Mouse (Mus musculus): ENCODE results near the gene Actr3. TPM values are rescaled to one million over a fixed set of nuclear protein-coding genes. Genes with fewer than 3 reads are reported as not detected.

The Actr3 gene
- total RNA-seq (2021) = 10 to 100 TPM; 83.7 to 94.4 TPM
- long read RNA-seq, experiment 1, transcript Actr3-201 (13 exons, 2,554 nt) = minor isoform, 7 of 94 reads
- long read RNA-seq, experiment 1, transcript Actr3-202 (12 exons, 2,565 nt) = major isoform, 82 of 94 reads
- long read RNA-seq, experiment 1, partial matches to known transcripts = 0 of 94 reads
- long read RNA-seq, experiment 1, other reads (novel, unspliced or antisense) = 4 of 94 reads
- long read RNA-seq, experiment 2, transcript Actr3-202 (12 exons, 2,565 nt) = major isoform, 82 of 93 reads
- long read RNA-seq, experiment 2, partial matches to known transcripts = 3 of 93 reads
- long read RNA-seq, experiment 2, other reads (novel, unspliced or antisense) = 6 of 93 reads

DNA sequence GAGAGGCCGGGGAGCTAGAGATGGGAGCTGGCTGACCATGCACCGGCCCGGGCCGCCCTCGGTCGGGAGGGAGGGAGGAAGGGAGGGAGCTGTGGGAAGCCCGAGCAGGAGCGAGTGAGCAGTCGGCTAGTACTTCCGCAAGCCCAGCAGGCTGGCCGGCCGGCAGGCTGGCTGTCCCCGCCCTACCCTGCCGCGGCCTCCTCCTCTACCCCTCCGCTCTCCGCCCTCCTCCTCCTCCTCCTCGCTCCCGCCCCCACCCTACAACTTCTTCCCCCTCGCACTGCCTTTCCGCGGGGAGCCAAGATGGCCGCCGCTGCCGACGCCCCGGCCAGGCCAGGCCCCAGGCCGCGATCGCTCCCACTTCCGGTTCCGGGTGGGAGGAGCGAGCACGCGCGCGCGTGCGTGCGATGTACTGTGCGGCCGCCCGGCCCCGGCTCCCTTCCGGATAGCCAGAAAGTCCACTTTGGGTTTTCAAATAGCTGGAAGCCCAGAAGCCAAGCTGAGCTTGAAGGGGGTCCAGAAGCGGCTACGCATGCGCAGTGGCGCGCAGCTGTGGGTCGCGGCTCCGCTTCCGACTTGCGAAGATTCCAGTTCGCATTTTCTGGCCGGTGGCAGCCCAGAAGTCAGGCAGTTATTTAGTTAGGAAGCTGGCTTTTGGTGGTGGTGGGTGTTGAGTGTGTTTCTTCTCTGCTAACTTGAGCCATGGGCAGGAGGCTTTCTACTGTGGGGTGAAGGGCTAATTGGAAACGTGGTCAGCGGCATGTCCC lies at the start of gene Actr3:
TSS of gene Actr3 (minus strand) at position 359 of the 767 bp plus-strand sequence.
- DNase-seq = peak; percentile 100

DNA sequence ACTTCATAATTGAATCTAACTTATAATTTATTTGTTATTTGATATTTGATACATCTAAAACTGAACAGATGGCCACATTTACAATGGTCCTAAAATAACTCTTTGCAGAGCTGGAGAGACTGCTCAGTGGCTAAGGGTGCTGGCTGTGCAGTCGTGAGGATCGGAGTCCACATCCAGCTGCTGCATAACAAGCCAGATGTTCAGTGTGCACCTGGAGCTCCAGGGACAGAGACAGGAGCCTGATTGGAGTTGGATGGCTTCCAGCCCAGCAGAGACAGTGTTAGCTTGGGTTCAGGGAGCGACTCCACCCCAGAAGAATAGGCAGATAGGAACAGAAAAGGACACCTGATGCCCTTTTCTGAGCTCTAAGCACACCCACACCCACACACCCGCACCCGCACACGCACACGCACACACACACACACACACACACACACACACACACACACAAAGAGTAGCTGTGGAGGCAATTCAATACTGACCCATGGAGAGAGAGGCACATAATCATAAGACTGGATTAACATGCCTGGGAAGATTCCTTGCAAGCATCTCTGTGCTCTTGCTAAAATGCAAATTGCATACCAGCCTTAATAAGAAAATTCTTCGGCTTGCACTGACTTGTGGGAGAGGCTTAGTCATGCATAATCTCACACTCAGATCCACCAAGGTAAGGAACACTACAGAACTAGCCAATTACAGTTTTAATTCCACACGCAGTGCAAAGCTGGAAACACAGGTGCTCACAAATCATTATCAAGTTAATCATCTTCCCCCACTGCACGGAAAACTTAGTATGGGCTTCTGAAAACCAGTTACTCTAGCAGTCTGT lies 47.1 kb upstream of the Actr3 start:
- DNase-seq = no peak

DNA sequence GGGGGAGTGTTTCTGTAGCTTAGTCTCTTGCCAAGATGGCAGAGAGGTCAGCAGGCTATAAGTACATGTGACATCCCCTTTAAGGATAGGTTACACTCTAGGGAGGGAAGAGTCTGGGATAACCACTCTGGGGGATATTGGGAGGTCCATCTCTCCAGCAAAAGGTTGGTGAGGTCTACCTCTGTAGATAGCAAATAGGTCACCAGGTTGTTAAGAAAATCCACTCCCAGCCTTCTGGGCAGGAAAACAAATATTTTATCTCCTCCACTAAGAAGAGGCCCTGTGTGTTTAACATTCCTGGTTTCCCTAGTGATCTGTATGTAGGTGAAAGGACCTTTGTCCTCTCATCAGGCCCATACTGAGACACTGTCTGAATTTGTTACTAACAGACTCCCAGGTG lies 46.3 kb upstream of the Actr3 start:
- no peak for DNase-seq

DNA sequence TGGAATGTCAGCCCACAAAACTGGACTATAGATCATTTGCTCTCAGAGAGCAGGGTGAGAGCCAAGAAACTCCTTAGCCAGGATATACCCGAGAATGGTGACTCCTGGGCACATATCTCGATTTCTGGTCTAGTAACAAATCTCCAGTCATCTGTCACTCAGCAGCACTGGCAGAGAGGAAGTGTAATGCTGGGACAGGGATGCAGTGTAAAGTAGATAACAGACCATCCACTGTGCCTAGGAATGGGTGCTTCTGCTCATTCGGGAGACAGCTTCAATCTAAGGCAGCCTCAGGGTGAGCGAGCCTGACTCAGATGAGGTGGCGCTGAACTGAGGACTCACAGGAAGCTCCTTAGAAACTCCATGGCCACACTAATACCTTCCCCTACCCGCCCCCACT lies 43.1 kb upstream of the Actr3 start:
- DNase-seq = no peak

DNA sequence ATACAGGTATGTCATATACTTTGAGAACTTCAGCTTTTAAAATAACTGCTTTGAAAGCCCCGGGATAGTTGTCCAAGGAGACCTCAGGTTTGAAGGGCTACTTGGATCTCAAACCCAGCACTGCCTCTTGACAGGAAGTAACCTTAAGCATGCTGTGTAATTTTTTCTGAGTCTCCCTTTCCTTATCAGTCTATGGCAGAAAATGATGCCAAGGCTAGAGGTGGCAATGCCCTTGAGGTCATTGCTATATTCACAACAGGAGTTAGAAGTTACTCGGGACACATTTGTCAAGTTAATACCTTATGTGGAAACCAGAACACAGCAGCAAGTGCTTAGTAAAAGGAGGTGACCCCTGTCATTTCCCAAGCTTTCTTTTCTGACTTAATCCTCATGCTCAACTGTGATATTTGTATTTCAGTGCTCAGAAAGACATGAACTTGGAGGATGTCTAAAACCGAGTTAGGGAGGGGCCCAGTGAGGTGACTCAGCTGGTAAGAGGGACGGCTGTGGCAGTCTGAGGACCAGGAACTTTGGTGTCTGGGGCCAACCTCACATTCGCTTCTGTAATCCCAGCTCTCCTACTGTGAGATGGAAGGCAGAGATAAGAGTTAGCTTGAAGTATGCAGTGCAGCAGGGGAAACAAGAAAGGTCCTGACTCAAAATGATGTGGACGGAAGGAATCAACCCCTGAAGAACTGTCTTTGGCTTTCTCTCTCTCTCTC lies 40.6 kb upstream of the Actr3 start:
- no peak for DNase-seq

DNA sequence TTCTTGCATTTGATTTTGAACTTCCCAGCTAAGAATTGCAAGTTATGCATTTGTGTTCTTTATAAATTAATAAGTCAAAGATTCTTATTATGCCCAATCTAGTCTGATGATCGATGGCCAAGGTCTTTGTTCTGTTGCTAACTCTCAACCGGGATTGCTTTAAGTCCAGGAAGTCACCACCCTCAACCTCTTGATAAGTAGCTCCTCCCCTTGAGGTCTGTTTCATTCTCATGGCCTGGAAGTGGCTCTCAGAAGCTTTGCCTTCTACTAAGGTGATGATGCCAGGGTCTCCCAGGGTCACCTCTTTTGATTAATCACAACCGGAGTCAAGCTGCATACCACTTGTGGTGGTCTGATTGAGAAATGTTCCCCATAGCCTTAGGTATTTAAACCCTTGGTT lies 38.3 kb upstream of the Actr3 start:
- DNase-seq = no peak

DNA sequence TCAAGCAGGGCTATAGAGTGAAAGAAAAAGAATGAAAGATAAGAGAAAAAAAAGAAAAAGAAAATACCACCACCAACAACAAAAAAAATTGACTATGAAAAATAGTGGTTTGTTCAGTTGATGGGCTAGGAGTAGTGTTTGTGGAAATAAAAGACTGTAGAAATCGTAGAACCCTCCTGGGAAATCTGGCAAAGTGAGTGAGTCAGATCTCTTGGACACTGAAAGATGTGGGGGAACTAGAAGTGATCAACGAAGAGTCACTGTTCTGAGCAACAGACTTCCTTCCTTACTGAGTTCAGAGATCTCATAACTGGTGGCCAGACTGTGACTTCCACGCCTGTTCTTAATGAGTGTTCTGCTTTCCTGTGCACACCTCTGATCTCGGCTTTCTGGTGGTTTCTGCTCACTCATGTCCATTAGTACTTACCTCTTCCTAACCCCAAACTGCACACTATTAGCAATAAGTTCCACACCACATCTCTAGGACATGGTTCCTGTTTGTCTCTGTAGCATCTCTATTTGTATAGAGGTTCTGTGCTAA lies 37.7 kb upstream of the Actr3 start:
- DNase-seq = no peak

DNA sequence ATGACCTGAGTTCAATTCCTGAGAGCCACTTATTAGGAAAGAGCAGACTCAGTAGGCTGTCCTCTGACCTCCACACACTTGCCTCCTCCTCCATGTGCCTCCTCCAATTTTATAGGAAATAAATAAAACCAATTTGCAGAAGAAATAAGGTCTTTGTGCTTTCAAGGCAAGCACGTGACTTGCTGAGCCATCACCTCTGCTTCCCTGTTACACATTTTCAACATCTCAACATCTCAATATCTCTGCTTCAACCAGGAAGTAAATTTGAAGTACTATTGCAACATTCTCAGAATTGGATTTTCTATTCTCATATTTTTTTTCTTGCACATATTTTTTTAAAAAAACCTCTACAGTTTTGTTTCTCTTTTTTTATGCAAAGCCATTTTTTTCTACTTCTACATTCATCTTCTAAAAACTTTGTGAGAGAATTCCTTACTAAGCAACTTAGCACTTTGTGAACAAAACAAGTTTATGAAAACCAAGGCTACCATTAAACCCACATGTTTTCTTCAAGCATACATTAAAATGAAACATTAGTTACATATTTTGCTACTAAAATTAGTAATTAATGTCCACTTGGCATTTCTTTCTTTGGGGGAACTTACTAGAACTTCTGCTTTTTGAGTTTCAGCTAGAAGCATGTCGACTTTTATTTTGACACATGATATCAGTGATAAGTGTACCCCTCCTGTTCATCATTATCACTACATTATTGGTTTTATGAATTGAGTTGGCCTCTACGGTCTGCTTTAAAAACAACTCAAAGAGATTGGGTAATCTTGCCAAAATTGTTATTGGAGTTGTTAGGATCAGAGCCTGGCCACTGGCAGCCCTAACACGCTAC lies 35.5 kb upstream of the Actr3 start:
- DNase-seq = no peak

DNA sequence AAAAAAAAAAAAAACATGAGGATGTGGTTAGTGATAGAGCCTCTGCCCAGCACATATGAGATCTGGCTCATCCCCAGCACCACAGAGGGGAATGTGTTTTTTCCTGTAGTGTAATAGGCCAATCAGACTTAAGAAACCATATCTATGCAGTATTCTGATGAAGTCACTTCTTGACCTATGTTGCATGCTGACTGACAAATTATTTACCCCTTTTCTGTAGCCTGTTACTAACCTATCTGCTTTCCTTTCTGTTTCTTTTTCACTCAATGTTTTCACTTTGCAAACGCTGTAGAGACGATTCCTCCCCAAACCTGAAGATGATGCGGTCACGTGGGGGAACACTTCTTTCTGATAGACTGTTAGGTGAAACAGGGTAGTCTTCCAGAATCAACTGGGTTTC lies 32.4 kb upstream of the Actr3 start:
- no peak for DNase-seq

DNA sequence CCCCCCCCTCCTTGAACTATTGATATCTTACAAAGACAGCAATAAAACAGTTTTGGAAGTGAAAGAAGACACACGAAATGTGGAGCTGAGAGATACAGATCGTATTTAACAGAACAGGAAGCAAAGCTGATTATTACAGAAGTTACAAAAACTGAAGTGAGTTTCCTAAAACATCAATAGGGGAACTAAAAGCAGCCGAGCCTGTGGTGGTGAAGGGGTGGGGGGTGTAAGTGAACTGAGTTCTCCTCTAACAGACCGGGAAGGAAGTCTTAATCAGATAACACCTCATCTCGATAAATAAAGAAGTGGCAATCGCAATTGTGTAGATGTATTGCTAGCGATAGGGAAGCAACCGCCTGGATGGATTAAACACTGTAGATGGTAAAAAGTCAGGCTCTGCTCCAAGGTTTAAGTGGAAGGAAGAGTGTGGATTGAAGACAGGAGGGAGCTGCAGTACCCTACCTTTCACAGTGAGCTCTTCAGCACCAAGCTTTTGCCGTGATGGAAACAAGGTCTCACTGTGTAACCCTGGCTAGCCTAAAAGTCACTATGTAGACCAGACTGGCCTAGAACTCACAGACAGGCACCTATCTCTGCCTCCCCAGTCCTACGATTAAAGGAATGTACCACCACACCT lies 31.2 kb upstream of the Actr3 start:
- DNase-seq = no peak

DNA sequence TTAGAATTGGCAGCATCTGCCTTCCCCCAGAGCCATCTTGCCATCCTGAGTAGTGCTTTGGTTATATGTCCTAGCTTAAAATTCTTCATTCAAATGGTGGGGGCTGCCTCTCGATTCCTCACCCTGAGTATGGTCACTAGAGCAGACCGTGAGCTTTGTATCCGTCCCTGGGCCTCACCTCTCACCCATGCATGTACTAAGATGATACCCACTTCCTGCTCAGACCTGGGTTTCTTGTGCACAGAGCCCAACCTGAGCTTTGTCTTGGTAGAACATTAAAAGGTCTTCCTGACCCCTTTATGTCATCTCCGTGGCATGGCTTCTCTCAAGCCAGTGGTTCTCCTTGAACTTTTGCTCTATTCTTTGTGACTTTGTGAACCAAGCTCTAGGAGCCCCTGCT lies 28.5 kb upstream of the Actr3 start:
- DNase-seq = no peak

DNA sequence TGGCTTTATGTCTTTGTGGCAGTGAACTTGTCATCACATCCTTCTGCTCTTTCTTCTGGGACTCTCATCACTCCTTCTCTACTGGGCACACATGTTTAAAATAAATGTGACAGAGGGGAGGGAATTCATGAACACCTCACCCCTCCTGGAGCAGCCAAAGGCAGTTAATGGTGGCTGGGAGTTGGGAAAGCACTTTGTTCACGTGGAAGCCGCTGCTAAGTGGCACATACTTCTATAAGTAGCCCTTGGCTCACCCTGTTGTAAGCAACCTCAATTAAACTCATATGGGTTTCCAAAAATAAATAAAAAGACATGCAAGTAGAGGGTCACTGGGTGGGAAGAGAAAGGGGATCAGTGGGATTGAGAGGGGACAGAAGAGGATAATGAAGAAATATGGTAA lies 27.8 kb upstream of the Actr3 start:
- no peak for DNase-seq

DNA sequence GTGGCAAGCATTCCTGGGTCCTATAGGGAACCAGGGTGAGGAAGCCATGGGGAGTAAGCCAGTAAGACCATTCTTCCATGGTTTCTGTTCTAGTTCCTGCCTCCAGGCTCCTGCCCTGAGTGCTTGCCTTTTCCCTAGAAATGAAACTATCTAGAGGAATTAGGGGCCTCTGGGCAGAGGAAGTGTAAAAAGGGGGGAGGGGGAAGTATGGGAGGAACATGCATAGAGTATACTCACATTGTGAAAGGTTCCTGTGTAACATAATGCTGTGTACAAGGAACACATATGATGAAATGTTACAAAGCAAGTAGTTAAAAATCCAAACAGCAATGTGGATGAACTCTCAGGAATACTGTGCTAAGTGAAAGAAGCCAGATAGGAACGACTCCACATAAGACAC lies 27.4 kb upstream of the Actr3 start:
- DNase-seq = no peak

DNA sequence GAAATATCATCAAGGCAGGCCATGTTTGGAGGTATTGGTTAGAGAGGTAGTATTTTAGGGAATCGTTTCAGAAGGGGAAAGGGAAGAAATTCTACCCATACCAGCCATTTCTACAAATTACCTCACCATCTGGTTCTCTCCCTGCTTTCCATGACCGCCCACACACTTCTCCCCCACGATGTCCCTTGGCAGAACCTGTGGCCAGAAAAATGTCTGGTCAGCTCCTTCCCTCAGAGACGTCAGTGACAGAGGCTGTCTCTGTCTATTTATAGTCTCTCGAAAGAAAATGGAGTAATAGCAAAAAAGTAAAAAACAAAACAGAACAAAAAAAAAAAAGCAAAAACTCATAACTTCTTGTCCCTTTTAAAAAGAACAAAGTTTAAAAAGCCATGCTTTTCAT lies 23.0 kb upstream of the Actr3 start:
- DNase-seq = peak; percentile 27

DNA sequence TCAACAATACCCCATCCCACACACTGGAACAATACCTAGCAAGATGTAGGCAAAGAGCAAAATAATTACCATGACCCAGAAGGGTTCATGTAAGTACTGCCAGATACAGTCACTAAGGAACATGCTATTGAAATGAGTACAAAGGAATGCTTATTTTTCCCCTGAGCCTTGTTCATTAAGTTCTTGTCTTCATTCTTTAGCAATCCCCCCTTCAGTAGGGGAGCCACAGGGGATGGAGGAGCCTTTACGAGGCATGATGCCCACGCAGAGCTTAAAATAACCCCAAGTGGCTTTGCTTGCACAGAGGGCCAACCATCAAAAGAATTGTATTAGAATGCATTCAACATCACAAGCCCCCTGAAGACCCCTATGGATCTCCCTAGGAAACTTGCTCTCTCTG lies 19.6 kb upstream of the Actr3 start:
- no peak for DNase-seq

DNA sequence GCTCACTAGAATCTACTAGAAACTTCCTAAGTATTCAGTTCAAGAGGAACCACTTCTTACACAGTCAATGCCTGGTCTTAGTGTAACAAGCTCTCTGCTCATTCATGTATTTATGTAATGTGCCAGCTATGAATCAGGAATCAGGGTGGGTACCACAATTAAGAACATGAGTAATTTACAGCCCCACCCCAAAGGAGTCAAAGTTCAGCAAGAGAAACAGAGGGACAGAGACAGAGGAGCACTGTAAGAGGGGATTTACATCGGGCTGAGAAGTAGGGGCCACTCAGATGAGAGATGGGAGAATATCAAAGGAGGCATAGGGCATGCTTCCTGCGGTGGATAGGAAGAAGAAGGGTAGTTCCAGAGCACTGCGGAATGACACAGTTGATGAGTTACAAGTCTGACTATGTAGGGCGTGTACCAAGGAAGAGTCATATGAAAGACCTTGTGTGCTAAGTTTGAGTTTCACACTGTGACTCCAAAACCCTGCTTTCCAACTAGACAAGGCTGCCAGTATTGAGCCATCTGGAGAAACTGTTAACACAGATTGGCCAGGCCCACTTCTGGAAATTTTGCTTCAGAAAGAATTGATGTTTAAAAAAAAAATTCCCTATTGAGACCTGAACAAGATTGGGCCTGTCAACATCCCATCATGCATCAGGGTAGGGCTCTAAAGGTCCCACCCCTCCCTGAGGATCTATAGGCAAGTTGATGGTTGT lies 14.9 kb upstream of the Actr3 start:
- DNase-seq = no peak

DNA sequence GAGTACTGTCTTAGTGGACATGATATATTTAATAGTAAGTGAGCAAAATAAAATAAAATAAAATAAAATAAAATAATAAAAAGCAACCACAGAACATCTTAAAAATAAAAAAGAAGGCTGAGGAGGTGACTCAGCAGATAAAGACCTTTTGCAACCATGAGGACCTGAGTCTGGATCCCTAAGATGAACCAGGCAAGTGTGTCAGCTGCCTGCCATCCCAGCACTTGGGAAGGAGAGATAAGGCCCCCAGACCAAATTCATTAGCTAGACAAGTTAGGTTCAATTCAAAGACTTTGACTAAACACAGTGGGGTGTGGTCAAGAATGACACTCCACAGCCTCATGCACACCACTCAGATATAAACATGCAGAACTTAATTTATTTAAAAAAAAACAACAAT lies 12.4 kb upstream of the Actr3 start:
- no peak for DNase-seq

DNA sequence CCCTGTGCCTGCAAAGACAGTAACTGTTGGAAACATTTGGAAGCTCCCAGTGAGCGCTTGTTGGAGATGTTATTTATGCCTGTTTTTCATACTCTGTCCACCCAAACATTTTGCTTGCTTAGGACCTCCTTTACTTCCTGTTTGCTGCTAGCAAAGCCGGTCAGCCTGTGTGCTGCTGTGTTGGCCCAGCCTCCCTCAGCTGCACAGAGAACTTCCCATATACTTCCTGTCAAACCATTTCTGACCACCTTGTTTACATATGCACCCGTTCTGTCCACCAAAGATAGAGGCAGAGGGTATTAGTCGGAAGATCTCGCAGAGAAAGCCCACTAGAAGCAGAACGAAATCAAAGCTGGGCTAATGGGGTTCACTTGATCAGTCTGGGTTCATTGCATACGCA lies 6.2 kb upstream of the Actr3 start:
- no peak for DNase-seq

DNA sequence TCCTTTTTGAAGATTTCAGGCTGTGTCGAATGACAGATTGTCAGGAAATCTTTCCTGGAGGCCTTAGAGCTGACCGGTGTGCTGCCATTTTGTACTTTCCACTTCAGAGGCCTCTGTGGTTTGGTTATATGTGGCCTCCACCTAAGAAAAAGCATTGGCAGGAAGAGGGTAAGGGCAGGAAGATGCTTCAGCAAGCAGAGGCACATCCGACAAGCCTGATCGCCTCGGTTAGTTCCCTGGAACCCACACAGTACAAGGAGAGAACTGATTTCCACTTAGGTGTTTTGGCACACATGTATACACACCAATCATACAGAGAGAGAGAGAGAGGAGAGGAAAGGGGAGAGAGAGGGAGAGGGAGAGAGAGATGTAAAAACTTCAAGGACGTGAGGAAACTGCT lies 5.7 kb upstream of the Actr3 start:
- no peak for DNase-seq

DNA sequence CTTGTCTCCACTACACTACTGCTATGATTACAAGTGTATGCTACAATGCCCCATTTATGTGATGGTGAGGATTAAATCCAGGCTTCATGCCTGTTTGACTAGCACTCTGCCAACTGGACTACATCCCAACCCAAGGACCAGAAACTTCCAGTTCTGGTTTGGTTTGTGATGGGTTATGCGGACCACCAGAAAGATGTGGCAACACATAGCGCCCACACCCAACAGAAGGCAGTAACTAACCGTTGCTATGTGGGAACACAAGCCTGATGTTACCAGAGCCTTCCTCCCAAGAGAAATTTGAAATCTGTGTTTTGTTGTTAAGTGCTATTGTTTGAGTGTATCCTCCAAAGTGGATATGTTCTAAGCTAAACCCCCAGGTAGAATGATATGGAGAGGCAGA lies 4.0 kb upstream of the Actr3 start:
- DNase-seq = no peak

Data from gastrocnemius, postnatal 10 days (tissue).